Mouse (Mus musculus): Measurements from ENCODE around the gene Cct3. TPM values are rescaled to one million over a fixed set of nuclear protein-coding genes. Genes with fewer than 3 reads are reported as not detected.
"Not testable (repeated sequence)": the region's sequence is repeated elsewhere in the genome, so short reads cannot be mapped to it uniquely, and the experiment has no call there.

Gene Cct3
- total RNA-seq, 2 experiments from 2014 or later = 355 to 719 TPM

- ATAC-seq (replicated peaks; ENCODE audit: poor library complexity) = no peak
Observed at GRCm38 (mm10) chr3:88359584-88359983, 62.7 kb downstream of the Cct3 start.

GRCm38 (mm10) chr3:88359989-88360388 is 63.1 kb downstream of the Cct3 start:
- ATAC-seq (replicated peaks; ENCODE audit: poor library complexity) = no peak

- ATAC-seq (replicated peaks; ENCODE audit: poor library complexity) = no peak
Observed at GRCm38 (mm10) chr3:88361096-88361495, 64.2 kb downstream of the Cct3 start.

- ATAC-seq (replicated peaks; ENCODE audit: poor library complexity) = no peak
Observed at GRCm38 (mm10) chr3:88361612-88362313, 64.8 kb downstream of the Cct3 start.

- ATAC-seq (replicated peaks; ENCODE audit: poor library complexity) = peak; percentile 71
Observed at GRCm38 (mm10) chr3:88363700-88364099, 66.8 kb downstream of the Cct3 start.

- no peak for ATAC-seq (replicated peaks; ENCODE audit: poor library complexity)
Observed at GRCm38 (mm10) chr3:88364337-88364736, 67.4 kb downstream of the Cct3 start, which contains the start of gene Paqr6. Gene Paqr6, plus strand, starts transcription at chr3:88364584.

- ATAC-seq (replicated peaks; ENCODE audit: poor library complexity) = no peak
Observed at GRCm38 (mm10) chr3:88365705-88366361, 68.9 kb downstream of the Cct3 start.

GRCm38 (mm10) chr3:88366830-88367428 is 70.0 kb downstream of the Cct3 start:
- ATAC-seq (replicated peaks; ENCODE audit: poor library complexity) = peak; percentile 78

GRCm38 (mm10) chr3:88367517-88367916 is 70.6 kb downstream of the Cct3 start:
- not testable (repeated sequence) for ATAC-seq (replicated peaks; ENCODE audit: poor library complexity)

- ATAC-seq (replicated peaks; ENCODE audit: poor library complexity) = not testable (repeated sequence)
Observed at GRCm38 (mm10) chr3:88368511-88368910, 71.6 kb downstream of the Cct3 start.

Other genes with a start within 250 kb of the Cct3 start
- 44.2 and 67.8 TPM in 2 replicates for gene Naxe, start 238.6 kb upstream of the Cct3 start, total RNA-seq (2015)
- gene Naxe, start 238.6 kb upstream of the Cct3 start, total RNA-seq (2017) = 39.6 and 41.4 TPM in 2 replicates
- not detected in 2 replicates for gene Ttc24, start 218.8 kb upstream of the Cct3 start, total RNA-seq (2015)
- not detected in 2 replicates for gene Ttc24, start 218.8 kb upstream of the Cct3 start, total RNA-seq (2017)
- 14.1 and 14.2 TPM in 2 replicates for gene Iqgap3, start 215.1 kb upstream of the Cct3 start, total RNA-seq (2015)
- 21.4 and 22.0 TPM in 2 replicates for gene Iqgap3, start 215.1 kb upstream of the Cct3 start, total RNA-seq (2017)
- gene Mef2d, start 154.7 kb upstream of the Cct3 start, total RNA-seq (2015) = 82.5 and 95.7 TPM in 2 replicates
- 49.6 and 52.8 TPM in 2 replicates for gene Mef2d, start 154.7 kb upstream of the Cct3 start, total RNA-seq (2017)
- not detected in 2 replicates for gene Rhbg, start 42.4 kb upstream of the Cct3 start, total RNA-seq (2015)
- gene Rhbg, start 42.4 kb upstream of the Cct3 start, total RNA-seq (2017) = 0.14 TPM in 1 of 2 replicates, not detected in the other
- 0.10 TPM in 1 of 2 replicates, not detected in the other for gene Gm38392, start 9.9 kb upstream of the Cct3 start, total RNA-seq (2015)
- not detected in 2 replicates for gene Gm38392, start 9.9 kb upstream of the Cct3 start, total RNA-seq (2017)
- 10.3 and 12.2 TPM in 2 replicates for gene Tsacc, start 117 bp upstream of the Cct3 start, total RNA-seq (2015)
- 4.1 and 5.3 TPM in 2 replicates for gene Tsacc, start 117 bp upstream of the Cct3 start, total RNA-seq (2017)
- 86.5 and 116 TPM in 2 replicates for gene Glmp, start 27.9 kb downstream of the Cct3 start, total RNA-seq (2015)
- gene Glmp, start 27.9 kb downstream of the Cct3 start, total RNA-seq (2017) = 20.2 and 23.9 TPM in 2 replicates
- 1.1 and 1.9 TPM in 2 replicates for gene Tmem79, start 39.0 kb downstream of the Cct3 start, total RNA-seq (2015)
- gene Tmem79, start 39.0 kb downstream of the Cct3 start, total RNA-seq (2017) = 1.3 and 2.3 TPM in 2 replicates
- 31.3 and 31.6 TPM in 2 replicates for gene Smg5, start 39.1 kb downstream of the Cct3 start, total RNA-seq (2015)
- 59.8 and 62.6 TPM in 2 replicates for gene Smg5, start 39.1 kb downstream of the Cct3 start, total RNA-seq (2017)
- gene Paqr6, start 67.5 kb downstream of the Cct3 start, total RNA-seq (2015) = 0.15 TPM in 1 of 2 replicates, not detected in the other
- not detected in 2 replicates for gene Paqr6, start 67.5 kb downstream of the Cct3 start, total RNA-seq (2017)
- gene Bglap3, start 75.6 kb downstream of the Cct3 start, total RNA-seq (2015) = not detected in 2 replicates
- gene Bglap3, start 75.6 kb downstream of the Cct3 start, total RNA-seq (2017) = not detected in 2 replicates
- gene Bglap2, start 81.6 kb downstream of the Cct3 start, total RNA-seq (2015) = not detected in 2 replicates
- not detected in 2 replicates for gene Bglap2, start 81.6 kb downstream of the Cct3 start, total RNA-seq (2017)
- gene Bglap, start 87.3 kb downstream of the Cct3 start, total RNA-seq (2015) = not detected in 2 replicates
- not detected in 2 replicates for gene Bglap, start 87.3 kb downstream of the Cct3 start, total RNA-seq (2017)
- 161 and 165 TPM in 2 replicates for gene Pmf1, start 113.2 kb downstream of the Cct3 start, total RNA-seq (2015)
- gene Pmf1, start 113.2 kb downstream of the Cct3 start, total RNA-seq (2017) = 121 and 129 TPM in 2 replicates
- gene Slc25a44, start 128.0 kb downstream of the Cct3 start, total RNA-seq (2015) = 10.3 and 11.1 TPM in 2 replicates
- gene Slc25a44, start 128.0 kb downstream of the Cct3 start, total RNA-seq (2017) = 16.2 and 17.9 TPM in 2 replicates
- 32.7 and 43.1 TPM in 2 replicates for gene Sema4a, start 164.1 kb downstream of the Cct3 start, total RNA-seq (2015)
- gene Sema4a, start 164.1 kb downstream of the Cct3 start, total RNA-seq (2017) = 25.9 and 39.4 TPM in 2 replicates
- gene Lmna, start 212.8 kb downstream of the Cct3 start, total RNA-seq (2015) = 2.3 and 2.6 TPM in 2 replicates
- gene Lmna, start 212.8 kb downstream of the Cct3 start, total RNA-seq (2017) = 5.8 and 9.8 TPM in 2 replicates
- 3.8 and 3.9 TPM in 2 replicates for gene Mex3a, start 235.3 kb downstream of the Cct3 start, total RNA-seq (2015)
- gene Mex3a, start 235.3 kb downstream of the Cct3 start, total RNA-seq (2017) = 1.7 and 2.8 TPM in 2 replicates